Mouse (Mus musculus) cerebellum, adult 8-10 months (tissue): ENCODE measurements around the gene Hdac4.
A peak's percentile ranks its signal among the peaks of the same experiment; 100 is the strongest.

Experiments used
- DNase-seq: peaks from one replicate; pipeline ENCODE4 v3.0.0; 2022

Gene Hdac4

DNA sequence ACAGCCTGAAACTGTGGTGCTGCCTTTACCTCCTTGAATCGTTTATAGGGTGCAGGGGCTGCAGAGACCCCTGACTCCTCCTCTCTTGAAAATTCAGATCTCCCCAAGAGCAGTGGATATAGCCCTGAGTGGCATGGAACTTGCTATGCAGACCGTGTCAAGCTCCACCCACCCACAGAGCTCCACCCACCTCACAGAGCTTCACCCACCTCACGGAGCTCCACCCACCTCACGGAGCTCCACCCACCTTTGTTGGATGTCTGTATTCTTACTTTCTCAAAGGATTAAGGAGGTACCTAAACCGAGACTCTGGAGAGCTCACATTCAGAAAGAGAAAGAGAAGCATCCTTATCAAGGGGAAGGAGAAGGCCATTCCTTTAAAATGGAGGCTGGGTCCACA, 279.5 kb downstream of the Hdac4 start:
- DNase-seq = no peak

DNA sequence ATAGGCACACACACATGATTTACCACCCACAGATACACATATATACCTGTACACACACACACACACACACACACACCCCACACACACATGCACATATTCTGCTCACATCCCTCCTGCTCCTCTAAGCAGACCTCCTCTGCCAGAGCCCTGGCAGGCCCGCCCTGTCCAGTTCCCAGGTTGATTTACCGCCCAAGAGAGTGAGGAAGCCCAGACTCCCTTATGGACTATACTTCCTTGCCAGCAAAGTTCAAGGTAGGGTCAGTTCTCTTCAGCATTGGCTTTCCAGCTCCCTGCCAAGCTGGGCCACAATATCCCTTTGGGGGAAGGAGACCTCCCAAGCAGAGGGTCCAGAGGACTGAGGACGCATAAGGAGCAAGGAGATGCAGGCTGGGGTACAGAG, 280.9 kb downstream of the Hdac4 start:
- DNase-seq = no peak

DNA sequence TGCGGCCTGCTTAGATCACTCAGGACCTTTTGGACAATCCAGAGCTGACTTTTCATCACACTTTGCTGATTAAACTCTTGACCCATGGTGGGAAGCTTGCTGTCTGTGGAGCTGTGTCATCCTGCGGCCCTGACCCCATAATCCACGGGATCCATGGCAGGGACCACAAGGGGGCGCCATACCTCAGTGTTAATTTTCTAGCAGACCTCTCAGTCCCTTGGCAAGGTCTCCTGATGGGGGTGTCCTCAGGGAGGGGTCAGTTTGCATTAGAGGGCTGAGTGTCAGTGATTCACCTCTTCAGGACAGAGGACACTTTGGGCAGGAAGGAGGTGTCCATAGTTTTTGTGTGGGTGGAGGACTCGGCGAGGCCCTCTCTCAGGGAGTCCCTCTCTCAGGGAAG, 281.6 kb downstream of the Hdac4 start:
- peak; percentile 41 for DNase-seq

DNA sequence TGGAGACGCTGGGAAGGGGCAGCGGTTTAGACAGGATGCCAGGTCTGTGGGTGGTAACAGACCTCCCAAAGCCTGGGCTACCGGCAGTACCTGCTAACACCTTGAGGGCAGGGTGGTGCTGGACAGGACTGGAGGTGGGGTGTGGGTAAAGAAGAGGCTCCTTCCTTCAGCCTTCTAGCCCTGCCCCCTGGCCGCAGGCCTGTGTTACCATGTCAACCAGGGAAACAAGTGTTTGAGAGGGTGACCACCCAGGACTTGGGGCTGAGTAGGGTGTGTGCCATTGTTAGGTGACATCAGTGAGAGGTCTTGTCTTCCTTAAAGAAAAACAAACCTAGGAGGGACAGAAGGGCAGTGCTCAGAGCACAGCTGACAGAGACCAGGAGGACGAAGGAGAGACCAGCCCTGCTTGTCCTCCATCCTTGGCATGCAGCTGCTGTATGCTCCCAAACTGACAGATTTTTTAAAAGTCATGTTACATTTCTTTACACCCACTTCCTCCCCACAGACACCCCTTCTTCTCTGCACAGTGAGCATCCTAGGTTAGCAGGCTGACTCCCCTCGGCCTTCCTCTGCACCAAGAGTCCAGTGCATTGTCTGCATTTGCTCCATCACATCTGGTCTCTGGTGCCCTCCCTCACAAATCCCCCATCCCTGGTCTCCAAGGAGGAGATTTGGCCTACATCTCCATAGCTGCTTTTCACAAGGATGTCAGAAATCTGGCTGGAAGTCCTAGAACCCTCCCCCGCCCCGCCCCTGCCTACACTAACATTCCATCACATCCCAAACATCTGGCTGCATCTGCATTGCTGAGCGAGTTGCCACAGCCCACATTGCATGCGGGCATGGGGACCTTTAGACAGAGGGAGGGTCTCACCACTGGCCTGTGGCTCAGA, 283.0 kb downstream of the Hdac4 start:
- DNase-seq = no peak

DNA sequence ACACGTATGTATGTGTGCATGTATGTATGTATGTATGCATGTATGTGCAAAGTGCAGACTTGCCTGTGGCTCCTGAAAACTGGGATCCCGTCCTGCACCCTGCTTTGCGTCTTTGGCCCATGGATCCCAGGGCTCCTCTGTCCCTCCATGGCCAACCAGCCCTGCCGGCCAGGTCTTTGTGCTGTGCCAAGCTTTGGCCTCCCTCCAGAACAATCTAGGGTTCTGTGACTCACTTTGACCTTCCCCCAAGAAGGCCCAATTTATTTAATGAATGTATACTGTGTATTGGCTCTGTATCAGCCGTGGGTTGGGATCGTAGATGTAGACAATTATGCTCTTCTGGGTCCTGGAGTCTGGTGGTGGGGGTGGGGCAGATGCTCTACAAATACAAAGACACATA, 290.2 kb downstream of the Hdac4 start:
- DNase-seq = no peak

DNA sequence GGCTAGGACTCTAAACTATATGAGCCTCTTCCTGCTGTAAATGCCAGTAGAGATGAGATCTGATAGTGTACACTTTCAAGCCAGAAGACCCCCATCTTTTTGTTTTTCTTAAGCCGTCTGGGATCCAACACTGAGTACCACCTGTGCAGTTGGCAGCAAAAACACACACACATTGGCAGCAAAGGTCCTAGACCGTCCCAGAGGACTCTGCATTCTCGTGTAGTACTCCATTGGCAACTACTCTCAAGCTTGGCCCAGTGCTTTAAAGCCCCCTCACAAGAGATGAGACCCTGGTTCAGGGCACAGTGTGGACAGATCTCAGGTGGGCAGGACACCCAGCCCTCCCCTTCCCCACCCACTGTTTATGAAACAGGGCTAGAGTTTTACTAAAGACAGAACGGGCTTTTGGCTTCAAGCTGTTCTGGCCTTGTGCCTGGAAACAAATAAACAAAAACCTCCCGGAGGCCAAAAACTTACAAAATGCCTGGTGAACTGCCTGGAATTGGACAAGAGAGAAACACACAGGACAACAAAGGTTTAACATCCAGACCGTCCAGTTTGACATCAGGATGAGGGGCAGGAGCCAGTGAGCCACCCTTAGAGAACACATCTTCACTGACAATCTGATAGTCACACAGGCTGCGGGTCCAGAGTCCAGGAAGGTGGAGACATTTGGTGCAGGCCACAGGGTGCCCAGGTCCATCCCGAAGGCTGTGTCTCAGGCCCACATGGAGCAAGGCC, 292.1 kb downstream of the Hdac4 start:
- peak; percentile 61 for DNase-seq

DNA sequence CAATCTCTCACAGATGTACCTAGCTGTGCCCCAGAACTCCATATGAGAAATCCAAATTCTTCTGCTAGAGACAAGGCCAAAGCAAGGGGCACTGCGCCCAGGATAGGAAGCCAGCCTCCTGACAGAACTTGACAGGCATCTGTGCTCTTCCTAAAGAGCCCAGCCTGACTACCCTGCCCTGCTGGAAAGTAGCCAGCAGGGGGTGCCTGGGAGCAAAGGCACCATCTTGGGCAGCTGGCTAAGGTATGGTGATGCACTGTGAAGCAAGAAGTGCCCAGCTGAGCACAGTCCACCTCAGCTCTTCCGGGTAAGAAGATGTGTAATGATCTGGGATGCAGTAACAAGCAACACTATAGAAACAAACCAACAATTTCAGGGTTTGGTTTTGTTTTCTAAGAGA, 298.4 kb downstream of the Hdac4 start:
- no peak for DNase-seq

DNA sequence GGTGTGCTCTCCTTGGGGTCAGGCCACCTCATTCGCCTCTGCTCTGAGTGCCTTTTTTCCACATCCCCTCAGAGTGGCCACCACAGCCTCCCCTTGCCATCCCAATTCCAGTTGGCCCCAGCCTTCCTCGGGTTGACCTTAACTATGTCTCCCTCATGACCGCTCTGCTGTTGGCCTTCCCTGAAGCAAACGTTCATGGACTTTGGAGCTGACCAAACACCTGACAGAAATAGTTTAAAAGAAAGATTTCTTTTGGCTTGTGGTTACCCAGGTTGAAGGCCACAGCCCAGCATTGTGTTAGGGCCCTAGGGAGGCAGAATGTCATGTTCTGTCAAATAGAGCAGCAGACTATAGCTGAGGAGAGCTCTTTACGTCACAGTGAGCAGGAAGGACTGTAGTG, 301.2 kb downstream of the Hdac4 start:
- DNase-seq = no peak

DNA sequence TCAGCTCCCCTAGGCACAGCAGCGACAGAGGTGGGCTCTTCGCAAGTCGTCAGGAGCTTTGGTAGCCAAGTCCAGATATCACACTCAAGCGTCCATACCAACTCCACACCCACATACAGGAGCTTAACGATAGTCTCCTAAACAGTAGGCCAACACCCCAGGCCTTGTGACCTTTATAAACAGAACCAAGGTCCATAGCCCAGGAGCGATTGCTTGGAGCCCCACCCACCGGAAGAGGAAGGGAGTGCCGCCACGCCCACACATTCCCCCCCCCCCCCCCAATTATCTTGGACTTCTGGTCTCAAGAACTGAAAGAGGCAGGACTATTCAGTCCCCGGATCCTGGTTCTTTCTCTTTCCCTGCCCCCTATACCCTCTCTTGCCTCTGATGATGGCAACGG, 301.9 kb downstream of the Hdac4 start:
- DNase-seq = no peak

DNA sequence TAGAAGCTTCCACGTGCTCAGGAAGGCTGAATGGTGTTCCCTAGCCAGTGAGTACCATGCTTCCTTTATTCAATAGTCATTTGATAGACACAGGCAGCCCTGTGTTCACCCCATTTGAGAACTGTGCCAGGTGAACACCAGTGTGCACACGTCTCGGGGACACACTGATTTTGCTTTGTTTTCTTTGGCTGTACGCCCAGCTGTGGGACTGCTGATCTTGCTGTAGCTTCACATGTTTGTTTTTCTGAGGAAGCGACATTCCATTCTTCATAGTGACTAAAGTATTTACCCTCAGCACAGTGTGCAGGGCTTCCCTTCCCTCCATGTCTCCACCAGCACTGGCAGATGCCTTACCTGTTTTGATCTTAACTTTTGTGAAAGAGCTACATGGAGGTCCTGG, 312.4 kb downstream of the Hdac4 start:
- DNase-seq = no peak

DNA sequence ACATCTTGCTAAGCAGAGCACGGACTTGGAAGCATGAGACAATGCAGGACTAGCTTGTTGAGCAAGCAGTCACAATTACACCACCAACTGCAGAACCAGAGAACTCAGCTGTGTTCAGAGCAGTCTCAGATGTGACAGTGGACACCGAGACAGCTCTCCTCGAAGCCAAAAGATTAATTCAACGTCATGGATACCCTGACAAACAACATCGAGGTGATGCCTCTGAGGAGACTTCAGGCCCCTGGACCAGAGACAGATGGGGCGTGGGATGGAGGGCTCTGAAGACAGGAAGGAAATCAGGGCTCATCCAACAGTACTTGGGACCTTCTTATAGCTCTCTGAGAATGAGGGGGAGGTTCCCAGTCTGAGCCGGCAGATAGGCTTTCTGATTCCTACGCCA, 314.6 kb downstream of the Hdac4 start:
- DNase-seq = no peak

DNA sequence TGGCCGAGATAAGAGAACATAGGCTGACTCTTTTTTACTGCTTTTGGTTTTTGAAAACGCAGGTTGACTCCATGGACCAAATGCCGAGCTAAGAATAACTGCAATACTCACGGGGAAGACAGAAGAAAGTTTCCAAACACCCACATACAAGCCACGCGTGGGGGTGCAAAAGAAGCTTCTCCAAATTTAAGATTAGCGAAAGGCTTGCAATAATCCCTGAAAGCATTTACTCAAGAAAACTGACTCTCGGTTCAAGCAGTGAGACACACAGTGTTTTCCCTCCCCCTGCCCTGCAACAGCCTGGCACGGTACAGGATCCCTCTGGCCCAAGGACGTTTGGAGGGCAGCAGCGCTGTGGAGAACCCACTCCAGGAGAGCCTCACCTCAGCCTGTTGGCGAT, 315.3 kb downstream of the Hdac4 start:
- no peak for DNase-seq
